In the genomic region with DNA sequence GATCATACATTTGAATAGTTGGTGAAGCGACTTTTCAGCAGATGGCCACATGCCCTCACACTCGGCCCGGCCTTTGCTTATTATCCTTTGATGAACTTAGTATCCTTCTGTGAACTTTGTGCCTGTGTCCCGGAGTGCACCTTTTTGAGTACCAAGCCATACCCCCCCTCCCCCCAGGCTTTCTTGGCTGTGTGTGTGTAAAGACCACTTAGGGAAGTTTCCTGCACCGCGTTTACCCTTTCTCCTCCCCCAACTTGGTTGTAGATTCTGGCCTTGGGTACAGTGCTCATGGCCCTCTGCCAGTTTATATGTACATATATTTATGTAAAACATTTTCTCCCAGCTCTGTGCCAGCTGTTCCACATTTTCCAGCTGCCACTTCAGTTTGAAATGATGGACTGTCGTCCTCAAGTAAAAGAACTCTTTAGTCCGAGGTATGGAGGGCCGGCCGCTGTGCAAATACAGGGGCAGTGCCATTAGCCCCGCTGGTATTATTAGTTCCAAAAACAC, we compare ENCODE assay signal across 8 mouse cellular contexts. TPM values are rescaled to one million over a fixed set of nuclear protein-coding genes. Genes with fewer than 3 reads are reported as not detected.
DNase-seq lines count a peak whose midpoint lies in the region; ATAC-seq and TF ChIP-seq lines count a peak whose summit lies in the region.

No protein-coding gene starts in this region.

- peak overlapping the region; percentile 61 for H3K9ac ChIP-seq in forebrain, embryonic 15.5 days (replicated peaks)
- peak overlapping the region; percentile 100 for H3K9ac ChIP-seq in limb, embryonic 14.5 days (ENCODE audit: low read depth, low read length, severe bottlenecking)
- peak overlapping the region; percentile 83 for H3K9ac ChIP-seq in neural tube, embryonic 13.5 days

- peaks cover 19% of the 10 kb centered on the region for H3K4me1 ChIP-seq in megakaryocyte, embryonic 14.5 days
- H3K4me1 ChIP-seq in forebrain, embryonic 15.5 days: peaks cover 45% of the 10 kb centered on the region
- H3K4me1 ChIP-seq in limb, embryonic 14.5 days (ENCODE audit: control insufficient read depth, insufficient read depth, low read length): peaks cover 25% of the 10 kb centered on the region
- peaks cover 59% of the 10 kb centered on the region for H3K4me1 ChIP-seq in neural tube, embryonic 13.5 days (replicated peaks)

- peak; percentile 80 for DNase-seq in limb, embryonic 14.5 days (ENCODE audit: low spot score)
- no peak for DNase-seq in gastrocnemius, adult 18-20 months (ENCODE audit: low spot score)

- H3K4me3 ChIP-seq in megakaryocyte, embryonic 14.5 days (replicated peaks): peak overlapping the region; percentile 82
- H3K4me3 ChIP-seq in forebrain, embryonic 15.5 days: peak overlapping the region; percentile 70
- H3K4me3 ChIP-seq in limb, embryonic 14.5 days (replicated peaks; ENCODE audit: low read length): peak overlapping the region; percentile 96
- peak overlapping the region; percentile 79 for H3K4me3 ChIP-seq in neural tube, embryonic 13.5 days

- peak overlapping the region; percentile 88 for H3K27ac ChIP-seq in forebrain, embryonic 15.5 days (replicated peaks)
- peak overlapping the region; percentile 100 for H3K27ac ChIP-seq in limb, embryonic 14.5 days (replicated peaks; ENCODE audit: low read depth, low read length)
- H3K27ac ChIP-seq in neural tube, embryonic 13.5 days (replicated peaks): peak overlapping the region; percentile 86

- no peak for TF ChIP-seq POLR2A in limb, embryonic 14.5 days (IDR thresholded peaks at IDR 0.05; ENCODE audit: borderline replicate concordance, extremely low read depth, insufficient read depth, insufficient read length)

- H3K36me3 ChIP-seq in megakaryocyte, embryonic 14.5 days (replicated peaks; ENCODE audit: low read length): no peaks in the 10 kb centered on the region
- H3K36me3 ChIP-seq in forebrain, embryonic 15.5 days: no peaks in the 10 kb centered on the region
- H3K36me3 ChIP-seq in limb, embryonic 14.5 days (ENCODE audit: control insufficient read depth, insufficient read depth, low read length): no peaks in the 10 kb centered on the region
- no peaks in the 10 kb centered on the region for H3K36me3 ChIP-seq in neural tube, embryonic 13.5 days

- no peaks in the 10 kb centered on the region for H3K9me3 ChIP-seq in megakaryocyte, embryonic 14.5 days
- H3K9me3 ChIP-seq in forebrain, embryonic 15.5 days: no peaks in the 10 kb centered on the region
- H3K9me3 ChIP-seq in limb, embryonic 14.5 days (ENCODE audit: control insufficient read depth, low read length): no peaks in the 10 kb centered on the region
- no peaks in the 10 kb centered on the region for H3K9me3 ChIP-seq in neural tube, embryonic 13.5 days

- WGBS in forebrain, embryonic 15.5 days: 1% methylated on average over 11 of the region's 11 CpGs
- 2% methylated on average over 11 of the region's 11 CpGs for WGBS in limb, embryonic 14.5 days
- 1% methylated on average over 11 of the region's 11 CpGs for WGBS in neural tube, embryonic 13.5 days

- no peak for ATAC-seq in megakaryocyte, adult 5-6 weeks (ENCODE audit: poor library complexity, severe bottlenecking)
- no peak for ATAC-seq in forebrain, embryonic 15.5 days (replicated peaks)
- ATAC-seq in limb, embryonic 14.5 days (ENCODE audit: low FRiP score, low read depth): no peak
- no peak for ATAC-seq in neural tube, embryonic 13.5 days (ENCODE audit: low read depth)
- no peak for ATAC-seq in megakaryocyte progenitor cell, adult 5-6 weeks (replicated peaks; ENCODE audit: poor library complexity)
- ATAC-seq in inflammation-experienced regulatory T-cells, adult 6 months: no peak

- peaks cover 60% of the 10 kb centered on the region for H3K27me3 ChIP-seq in megakaryocyte, embryonic 14.5 days (replicated peaks)
- H3K27me3 ChIP-seq in forebrain, embryonic 15.5 days: 0 out of 2 replicates have a peak, but pooled peaks cover 3% of the 10 kb centered on the region
- no peaks in the 10 kb centered on the region for H3K27me3 ChIP-seq in limb, embryonic 14.5 days (ENCODE audit: control insufficient read depth, insufficient read depth, low read length)
- peaks cover 22% of the 10 kb centered on the region for H3K27me3 ChIP-seq in neural tube, embryonic 13.5 days

- H3K4me2 ChIP-seq in forebrain, embryonic 15.5 days (replicated peaks): peak overlapping the region; percentile 92
- H3K4me2 ChIP-seq in limb, embryonic 14.5 days (replicated peaks; ENCODE audit: low read depth, low read length, severe bottlenecking): peak overlapping the region; percentile 69
- peak overlapping the region; percentile 95 for H3K4me2 ChIP-seq in neural tube, embryonic 13.5 days

RNA-seq across cellular contexts. Expression of gene Gli3, which starts 1.8 kb away (rescaled TPM):
- polyA plus RNA-seq in megakaryocyte, embryonic 14.5 days (2012; ENCODE audit: insufficient read depth, low replicate concordance): not detected in 2 replicates
- total RNA-seq in megakaryocyte, adult 5-6 weeks (2015): not detected in 2 replicates
- not detected in 2 replicates for total RNA-seq in megakaryocyte, adult 5-6 weeks (2017)
- polyA plus RNA-seq in forebrain, embryonic 15.5 days (2015; fragmentation: Nextera tagmentation; extraction: Ambion mirVana): 13.5 and 15.9 TPM in 2 replicates
- 33.4 and 44.4 TPM in 2 replicates for polyA plus RNA-seq in limb, embryonic 14.5 days (2012; rRNA removed)
- 42.6 and 52.0 TPM in 2 replicates for polyA plus RNA-seq in limb, embryonic 14.5 days (2014; fragmentation: Nextera tagmentation; extraction: Ambion mirVana)
- 4.8 and 7.9 TPM in 2 replicates for polyA plus RNA-seq in neural tube, embryonic 13.5 days (2015; fragmentation: Nextera tagmentation; extraction: Ambion mirVana)
- 0.02 and 0.25 TPM in 2 replicates for total RNA-seq in megakaryocyte progenitor cell, adult 5-6 weeks (2015)
- 0.14 and 0.71 TPM in 2 replicates for total RNA-seq in megakaryocyte progenitor cell, adult 5-6 weeks (2017)
- 1 to 10 TPM; 1.1 to 1.5 TPM for total RNA-seq in gastrocnemius, adult 18-20 months (2021)
- polyA plus RNA-seq in inflammation-experienced regulatory T-cells, adult 6 months (2017; shearing (Covaris generic)): under 1 TPM in 1 of 3 experiments, not detected in 2; 0.06 TPM
